Mouse (Mus musculus) limb, embryonic 10.5 days (tissue): ENCODE data around the gene Cadm1. TPM values are rescaled to one million over a fixed set of nuclear protein-coding genes. Genes with fewer than 3 reads are reported as not detected.

ENCODE experiments used
- DNase-seq: peaks from one replicate; pipeline ENCODE4 v3.0.0-alpha.2; 2017; ENCODE audit warnings: low spot score
- H3K27ac ChIP-seq: fragments of 300-500 bp; sonication (generic); 2 replicates; pipeline ENCODE4 v1.5.1; 2016; ENCODE audit warnings: mild to moderate bottlenecking
- H3K27me3 ChIP-seq: fragments of 300-500 bp; sonication (generic); 2 replicates; pipeline ENCODE4 v1.6.1; 2016; ENCODE audit warnings: low read depth, mild to moderate bottlenecking; ENCODE audit not compliant: poor library complexity, severe bottlenecking
- H3K36me3 ChIP-seq: fragments of 300-500 bp; sonication (generic); 2 replicates; pipeline ENCODE4 v1.6.1; 2016; ENCODE audit warnings: mild to moderate bottlenecking, moderate library complexity
- H3K4me1 ChIP-seq: fragments of 300-500 bp; sonication (generic); 2 replicates; pipeline ENCODE4 v1.6.1; 2016
- H3K4me3 ChIP-seq: fragments of 300-500 bp; sonication (generic); 2 replicates; pipeline ENCODE4 v1.5.1; 2016; ENCODE audit warnings: mild to moderate bottlenecking, moderate library complexity
- H3K9me3 ChIP-seq: fragments of 300-500 bp; sonication (generic); replicated peaks from 2 replicates; pipeline ENCODE4 v1.6.1; 2016; ENCODE audit warnings: mild to moderate bottlenecking
- WGBS: fragments of 180-500 bp; shearing (Covaris S2); methylation state at CpG from one replicate; pipeline ENCODE4 v1.1.7; 2016; 5-methylcytosine and 5-hydroxymethylcytosine counted together
- polyA plus RNA-seq: library from polyadenylated mRNA; unstranded; fragments of >200 nt; fragmentation: Nextera tagmentation; extraction: Ambion mirVana; gene quantifications from 2 replicates; pipeline ENCODE4 v1.2.1, GENCODE M21; 2016

The Cadm1 gene
- polyA plus RNA-seq, 1 experiment from 2014 or later: 49.1 TPM

GRCm38 (mm10) chr9:47586839-47587238 lies 56.9 kb downstream of the Cadm1 start:
- WGBS: 98% methylated on average over 8 of the region's 8 CpGs
- H3K27ac ChIP-seq: no peak overlapping the region
- H3K4me3 ChIP-seq: no peak overlapping the region
- H3K36me3 ChIP-seq: no peaks in the 10 kb centered on the region
- DNase-seq: no peak
- H3K9me3 ChIP-seq: no peaks in the 10 kb centered on the region
- no peaks in the 10 kb centered on the region for H3K27me3 ChIP-seq
- H3K4me1 ChIP-seq: peaks cover 32% of the 10 kb centered on the region

DNA sequence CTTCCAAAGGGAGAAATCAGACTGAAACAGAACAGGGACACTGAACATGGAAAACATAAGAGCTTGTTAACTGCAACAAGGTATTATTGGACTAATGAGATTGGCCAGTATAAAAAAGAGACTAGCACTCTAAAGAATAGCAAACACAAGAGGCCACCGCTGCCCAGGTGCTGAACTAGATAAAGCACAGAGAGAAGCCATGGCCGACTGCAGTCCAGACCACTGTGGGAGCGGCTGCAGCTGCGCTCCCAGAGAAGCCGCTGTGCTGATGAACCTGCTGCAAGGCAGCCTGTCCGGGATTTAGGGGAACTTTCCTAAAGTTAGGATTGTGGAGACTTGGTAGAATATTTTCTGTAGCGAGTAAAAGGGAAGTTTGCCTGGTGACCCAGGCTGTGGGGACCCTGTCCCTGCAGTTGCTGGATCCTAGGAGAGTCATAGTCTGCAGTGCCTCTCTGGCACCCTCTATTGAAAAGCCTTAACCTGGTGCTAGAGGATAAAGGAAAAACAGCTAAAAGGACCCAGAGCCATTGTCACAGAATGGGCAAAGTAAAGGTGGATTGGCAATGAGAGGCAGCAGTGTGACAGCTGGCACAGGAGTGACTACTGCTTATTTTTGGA lies 57.7 kb downstream of the Cadm1 start:
- Histone ChIP-seq H3K9me3 (no peaks in the 10 kb centered on the region), H3K36me3 (no peaks in the 10 kb centered on the region), H3K4me1 (peaks cover 32% of the 10 kb centered on the region), H3K4me3 (no peak overlapping the region), H3K27ac (no peak overlapping the region), H3K27me3 (no peaks in the 10 kb centered on the region)
- DNase-seq: no peak
- 63% methylated on average over 7 of the region's 7 CpGs for WGBS

DNA sequence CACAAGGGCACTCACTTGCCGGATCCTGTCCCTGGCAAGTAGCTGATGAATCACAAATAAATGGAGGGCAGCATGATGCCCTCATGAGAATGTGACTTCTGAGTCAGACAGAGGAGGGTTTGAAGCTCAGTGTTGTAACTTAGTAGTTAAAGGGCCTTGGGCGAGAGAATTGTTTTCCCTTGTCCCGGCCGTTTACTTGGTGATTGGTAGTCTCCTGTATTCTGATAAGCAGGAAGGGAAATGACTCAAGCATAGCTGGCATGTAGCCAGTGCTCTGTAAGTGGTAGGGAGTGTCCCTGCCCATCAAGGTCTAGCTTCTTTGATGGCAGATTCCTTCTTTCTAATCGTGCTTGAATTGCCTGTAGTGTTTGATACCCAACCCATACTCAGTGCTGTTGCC lies 59.9 kb downstream of the Cadm1 start:
- 89% methylated on average over 5 of the region's 5 CpGs for WGBS

GRCm38 (mm10) chr9:47601541-47601940 lies 71.6 kb downstream of the Cadm1 start:
- Histone ChIP-seq H3K4me3 (no peak overlapping the region), H3K4me1 (peaks cover 24% of the 10 kb centered on the region), H3K9me3 (no peaks in the 10 kb centered on the region), H3K27me3 (no peaks in the 10 kb centered on the region), H3K36me3 (no peaks in the 10 kb centered on the region), H3K27ac (no peak overlapping the region)
- WGBS: 91% methylated on average over 11 of the region's 11 CpGs
- no peak for DNase-seq

More for the DNA sequence above, 59.9 kb downstream of the Cadm1 start:
- no peak for DNase-seq
- Histone ChIP-seq H3K4me3 (no peak overlapping the region), H3K36me3 (no peaks in the 10 kb centered on the region), H3K27me3 (no peaks in the 10 kb centered on the region), H3K9me3 (no peaks in the 10 kb centered on the region), H3K27ac (no peak overlapping the region), H3K4me1 (peaks cover 25% of the 10 kb centered on the region)

GRCm38 (mm10) chr9:47603971-47604370 lies 74.0 kb downstream of the Cadm1 start:
- DNase-seq: no peak
- Histone ChIP-seq H3K27ac (no peak overlapping the region), H3K27me3 (no peaks in the 10 kb centered on the region), H3K9me3 (no peaks in the 10 kb centered on the region), H3K36me3 (no peaks in the 10 kb centered on the region), H3K4me1 (peaks cover 13% of the 10 kb centered on the region; the same call in 1 of the 2 replicates), H3K4me3 (no peak overlapping the region)
- WGBS: 40% methylated on average over 4 of the region's 4 CpGs

GRCm38 (mm10) chr9:47605628-47606027 lies 75.7 kb downstream of the Cadm1 start:
- Histone ChIP-seq H3K27ac (no peak overlapping the region), H3K9me3 (no peaks in the 10 kb centered on the region), H3K4me1 (peaks cover 19% of the 10 kb centered on the region), H3K36me3 (no peaks in the 10 kb centered on the region), H3K27me3 (no peaks in the 10 kb centered on the region), H3K4me3 (no peak overlapping the region)
- no peak for DNase-seq
- WGBS: 92% methylated on average over 5 of the region's 5 CpGs

DNA sequence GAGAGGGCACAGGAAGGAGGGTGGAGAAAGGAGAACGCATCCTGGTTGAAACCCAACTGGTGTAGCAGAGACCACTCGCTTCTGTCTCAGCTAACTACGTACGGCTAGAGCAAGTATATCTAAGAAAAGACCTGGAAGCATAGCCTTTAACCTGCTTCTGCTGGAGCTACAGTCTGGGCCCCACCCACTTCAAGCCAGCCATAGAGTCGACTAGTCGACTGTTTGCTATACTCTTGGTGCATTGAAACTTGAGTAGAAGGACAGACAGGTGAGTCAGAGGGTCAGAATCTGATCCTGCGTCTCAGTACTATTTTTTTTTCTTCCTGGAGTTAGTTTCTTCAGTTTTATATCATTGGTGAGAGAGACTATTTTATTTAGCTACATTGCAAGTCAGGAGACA lies 78.5 kb downstream of the Cadm1 start:
- WGBS: 72% methylated on average over 7 of the region's 7 CpGs

GRCm38 (mm10) chr9:47608921-47609320 lies 78.9 kb downstream of the Cadm1 start:
- no peaks in the 10 kb centered on the region for H3K9me3 ChIP-seq
- no peak overlapping the region for H3K27ac ChIP-seq
- DNase-seq: no peak
- H3K27me3 ChIP-seq: no peaks in the 10 kb centered on the region
- 57% methylated on average over 5 of the region's 6 CpGs for WGBS
- H3K4me1 ChIP-seq: peaks cover 40% of the 10 kb centered on the region
- no peaks in the 10 kb centered on the region for H3K36me3 ChIP-seq
- H3K4me3 ChIP-seq: no peak overlapping the region

More for the DNA sequence above, 78.5 kb downstream of the Cadm1 start:
- Histone ChIP-seq H3K27me3 (no peaks in the 10 kb centered on the region), H3K9me3 (no peaks in the 10 kb centered on the region), H3K36me3 (no peaks in the 10 kb centered on the region), H3K4me3 (no peak overlapping the region), H3K4me1 (peaks cover 43% of the 10 kb centered on the region), H3K27ac (no peak overlapping the region)
- DNase-seq: no peak

DNA sequence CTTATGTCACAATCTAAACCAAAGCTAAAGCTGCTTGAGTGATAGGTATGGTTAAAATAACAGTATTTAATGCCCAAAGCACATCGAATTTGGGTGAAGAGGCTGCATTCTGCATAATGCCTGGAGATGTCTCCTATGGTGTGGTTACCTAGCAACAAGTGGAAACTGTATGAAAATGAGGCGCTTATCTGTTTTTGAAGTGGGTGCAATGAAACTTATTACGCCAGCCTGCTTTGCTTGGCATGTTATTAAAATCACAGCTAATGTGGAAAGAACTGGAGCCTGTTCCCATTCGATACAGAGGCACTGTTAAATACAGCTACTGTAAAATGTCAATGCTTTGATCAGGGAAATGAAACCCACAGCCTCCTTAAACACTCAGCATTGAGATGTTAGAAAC lies 79.5 kb downstream of the Cadm1 start:
- Histone ChIP-seq H3K4me3 (no peak overlapping the region), H3K4me1 (peaks cover 39% of the 10 kb centered on the region), H3K27ac (no peak overlapping the region), H3K27me3 (no peaks in the 10 kb centered on the region), H3K36me3 (no peaks in the 10 kb centered on the region), H3K9me3 (no peaks in the 10 kb centered on the region)
- 91% methylated on average over 4 of the region's 4 CpGs for WGBS
- DNase-seq: no peak

DNA sequence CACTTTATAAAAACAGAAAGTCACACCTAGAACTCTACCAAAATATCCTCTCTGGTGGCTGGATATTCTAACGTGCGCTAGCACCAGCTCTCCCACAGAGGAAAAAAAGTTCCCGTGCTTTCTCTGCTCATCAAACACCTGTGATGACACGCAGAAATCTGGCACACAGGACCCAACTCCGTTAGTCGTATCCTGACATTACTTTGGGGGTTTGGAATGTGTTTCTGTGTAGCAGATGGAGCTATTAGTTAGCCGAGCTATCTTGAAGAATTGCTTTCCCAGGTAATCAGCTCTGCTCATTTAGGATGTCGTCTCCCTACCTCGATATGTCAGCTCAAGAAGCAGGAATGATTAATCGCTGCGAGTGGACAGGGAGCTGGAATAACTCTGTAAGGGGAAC lies 80.3 kb downstream of the Cadm1 start:
- H3K4me3 ChIP-seq: no peak overlapping the region
- no peak overlapping the region for H3K27ac ChIP-seq
- H3K27me3 ChIP-seq: no peaks in the 10 kb centered on the region
- H3K4me1 ChIP-seq: peaks cover 39% of the 10 kb centered on the region
- H3K36me3 ChIP-seq: no peaks in the 10 kb centered on the region
- H3K9me3 ChIP-seq: no peaks in the 10 kb centered on the region
- no peak for DNase-seq
- WGBS: 71% methylated on average over 11 of the region's 11 CpGs

GRCm38 (mm10) chr9:47612894-47613412 lies 83.0 kb downstream of the Cadm1 start:
- Histone ChIP-seq H3K27ac (no peak overlapping the region), H3K4me3 (no peak overlapping the region), H3K36me3 (no peaks in the 10 kb centered on the region), H3K27me3 (no peaks in the 10 kb centered on the region), H3K9me3 (no peaks in the 10 kb centered on the region), H3K4me1 (peaks cover 49% of the 10 kb centered on the region)
- WGBS: 94% methylated on average over 13 of the region's 13 CpGs
- no peak for DNase-seq

- WGBS: 91% methylated on average over 6 of the region's 6 CpGs
- H3K4me1 ChIP-seq: peaks cover 48% of the 10 kb centered on the region
- no peaks in the 10 kb centered on the region for H3K9me3 ChIP-seq
- H3K36me3 ChIP-seq: no peaks in the 10 kb centered on the region
- no peak for DNase-seq
- H3K27ac ChIP-seq: no peak overlapping the region
- H3K27me3 ChIP-seq: no peaks in the 10 kb centered on the region
- no peak overlapping the region for H3K4me3 ChIP-seq
Observed at GRCm38 (mm10) chr9:47615049-47615448, 85.1 kb downstream of the Cadm1 start.

GRCm38 (mm10) chr9:47616391-47616790 lies 86.4 kb downstream of the Cadm1 start:
- no peak overlapping the region for H3K27ac ChIP-seq
- H3K9me3 ChIP-seq: no peaks in the 10 kb centered on the region
- no peaks in the 10 kb centered on the region for H3K27me3 ChIP-seq
- 73% methylated on average over 4 of the region's 4 CpGs for WGBS
- no peak for DNase-seq
- no peak overlapping the region for H3K4me3 ChIP-seq
- H3K36me3 ChIP-seq: no peaks in the 10 kb centered on the region
- H3K4me1 ChIP-seq: peaks cover 47% of the 10 kb centered on the region
